Mouse (Mus musculus) stomach, embryonic 15.5 days (tissue): ENCODE results near the gene Tmem126a. TPM values are rescaled to one million over a fixed set of nuclear protein-coding genes. Genes with fewer than 3 reads are reported as not detected.

Source experiments
- ATAC-seq: fragments of 200-750 bp; cut with Nextera tagmentation; 2 replicates; pipeline ENCODE4 v1.8.0; 2017; ENCODE audit warnings: low read depth, moderate number of reproducible peaks, moderate TSS enrichment; ENCODE audit not compliant: insufficient read depth, low FRiP score
- H3K27ac ChIP-seq: fragments of 300-500 bp; sonication (generic); 2 replicates; pipeline ENCODE4 v1.5.1; 2015; ENCODE audit warnings: mild to moderate bottlenecking, inconsistent platforms
- H3K27me3 ChIP-seq: fragments of 300-500 bp; sonication (generic); replicated peaks from 2 replicates; pipeline ENCODE4 v1.6.1; 2015; ENCODE audit warnings: inconsistent platforms
- H3K36me3 ChIP-seq: fragments of 300-500 bp; sonication (generic); 2 replicates; pipeline ENCODE4 v1.6.1; 2015; ENCODE audit warnings: inconsistent platforms
- H3K4me1 ChIP-seq: fragments of 300-500 bp; sonication (generic); 2 replicates; pipeline ENCODE4 v1.6.1; 2015; ENCODE audit warnings: inconsistent platforms
- H3K4me2 ChIP-seq: fragments of 300-500 bp; sonication (generic); 2 replicates; pipeline ENCODE4 v1.6.1; 2015; ENCODE audit warnings: mild to moderate bottlenecking, inconsistent platforms
- H3K4me3 ChIP-seq: fragments of 300-500 bp; sonication (generic); replicated peaks from 2 replicates; pipeline ENCODE4 v1.5.1; 2015; ENCODE audit warnings: inconsistent platforms
- H3K9ac ChIP-seq: fragments of 300-500 bp; sonication (generic); 2 replicates; pipeline ENCODE4 v1.6.1; 2015; ENCODE audit warnings: inconsistent platforms
- H3K9me3 ChIP-seq: fragments of 300-500 bp; sonication (generic); 2 replicates; pipeline ENCODE4 v1.6.1; 2016; ENCODE audit warnings: inconsistent platforms
- WGBS: fragments of 180-500 bp; shearing (Covaris S2); methylation state at CpG from one replicate; pipeline ENCODE4 v1.1.7; 2015; 5-methylcytosine and 5-hydroxymethylcytosine counted together
- polyA plus RNA-seq: library from polyadenylated mRNA; unstranded; fragments of >200 nt; fragmentation: Nextera tagmentation; extraction: Ambion mirVana; gene quantifications from 2 replicates; pipeline ENCODE4 v1.2.1, GENCODE M21; 2015

Gene Tmem126a
- polyA plus RNA-seq, 1 experiment from 2014 or later = 111 TPM

GRCm38 (mm10) chr7:90443101-90444091, 13.6 kb downstream of the Tmem126a start:
- Histone ChIP-seq H3K4me2 (peak overlapping the region; percentile 78), H3K27ac (peak overlapping the region; percentile 98), H3K4me3 (peak overlapping the region; percentile 96), H3K36me3 (no peaks in the 10 kb centered on the region), H3K9me3 (no peaks in the 10 kb centered on the region), H3K9ac (peak overlapping the region; percentile 99), H3K27me3 (no peaks in the 10 kb centered on the region), H3K4me1 (no peaks in the 10 kb centered on the region)
- peak; percentile 57 for ATAC-seq
- under 1% methylated on average over 121 of the region's 123 CpGs for WGBS

GRCm38 (mm10) chr7:90442518-90443080, 14.4 kb downstream of the Tmem126a start, which contains the start of gene Crebzf:
Gene Crebzf, plus strand, starts transcription at chr7:90442729.
- WGBS = under 1% methylated on average over 49 of the region's 54 CpGs

DNA sequence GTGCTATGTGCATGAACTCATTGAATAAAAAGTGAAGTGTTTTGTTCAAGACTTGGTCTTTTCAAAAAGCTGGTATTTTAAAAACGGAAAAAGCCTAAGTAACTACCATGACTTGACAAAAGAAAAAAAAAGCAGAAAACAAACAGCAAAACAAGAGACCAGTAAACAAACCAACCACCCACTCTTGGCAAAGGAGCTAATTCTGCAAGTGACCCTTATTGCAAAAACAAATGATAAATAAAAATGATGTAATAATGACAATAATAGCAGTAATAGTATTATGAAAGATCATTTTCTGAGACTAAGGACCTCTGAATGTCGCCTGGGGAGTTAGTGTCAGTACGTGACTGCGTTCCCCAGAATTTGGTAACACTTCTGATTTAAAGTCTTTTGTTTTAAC, 15.0 kb downstream of the Tmem126a start:
- no peak for ATAC-seq

More at GRCm38 (mm10) chr7:90442518-90443080, 14.4 kb downstream of the Tmem126a start, which contains the start of gene Crebzf:
- peak; percentile 94 for ATAC-seq
- Histone ChIP-seq H3K4me3 (peak within 1 kb of the TSS; percentile 96), H3K4me2 (peak within 1 kb of the TSS; percentile 78), H3K9ac (peak within 1 kb of the TSS; percentile 99), H3K9me3 (no peaks in the 10 kb centered on the region), H3K4me1 (no peaks in the 10 kb centered on the region), H3K27me3 (no peaks in the 10 kb centered on the region), H3K27ac (peak within 1 kb of the TSS; percentile 98), H3K36me3 (no peaks in the 10 kb centered on the region)

DNA sequence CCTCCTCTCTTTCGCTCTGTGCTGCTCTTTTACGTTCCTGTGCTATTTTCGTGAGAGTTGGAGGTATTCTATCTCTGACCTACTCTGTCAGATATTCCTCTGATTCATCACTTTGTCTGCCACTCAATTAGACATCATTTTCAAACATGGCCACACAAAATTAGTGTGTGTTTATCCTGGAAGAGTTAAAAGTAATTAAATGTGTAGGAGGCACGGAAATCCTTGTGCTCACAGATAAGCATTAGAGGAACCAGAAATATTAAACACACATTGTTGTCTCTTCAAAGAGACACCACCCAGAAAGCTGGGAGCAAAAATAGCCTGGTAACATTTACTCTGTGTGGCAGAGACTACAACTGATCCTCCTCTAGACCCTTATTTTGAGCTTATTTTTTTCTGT, 17.0 kb downstream of the Tmem126a start:
- no peaks in the 10 kb centered on the region for H3K27me3 ChIP-seq
- H3K9me3 ChIP-seq = no peaks in the 10 kb centered on the region
- H3K9ac ChIP-seq = no peak overlapping the region
- H3K36me3 ChIP-seq = no peaks in the 10 kb centered on the region
- 75% methylated on average over 4 of the region's 4 CpGs for WGBS
- no peak overlapping the region for H3K4me3 ChIP-seq
- no peak overlapping the region for H3K4me2 ChIP-seq
- no peaks in the 10 kb centered on the region for H3K4me1 ChIP-seq
- ATAC-seq = no peak
- no peak overlapping the region for H3K27ac ChIP-seq

More for the DNA sequence above, 15.0 kb downstream of the Tmem126a start:
- Histone ChIP-seq H3K9ac (no peak overlapping the region), H3K4me3 (peak overlapping the region; percentile 96), H3K9me3 (no peaks in the 10 kb centered on the region), H3K27ac (peak overlapping the region; percentile 54; the same call in 1 of the 2 replicates), H3K4me1 (no peaks in the 10 kb centered on the region), H3K4me2 (peak overlapping the region; percentile 78), H3K36me3 (no peaks in the 10 kb centered on the region), H3K27me3 (no peaks in the 10 kb centered on the region)
- 16% methylated on average over 4 of the region's 4 CpGs for WGBS

DNA sequence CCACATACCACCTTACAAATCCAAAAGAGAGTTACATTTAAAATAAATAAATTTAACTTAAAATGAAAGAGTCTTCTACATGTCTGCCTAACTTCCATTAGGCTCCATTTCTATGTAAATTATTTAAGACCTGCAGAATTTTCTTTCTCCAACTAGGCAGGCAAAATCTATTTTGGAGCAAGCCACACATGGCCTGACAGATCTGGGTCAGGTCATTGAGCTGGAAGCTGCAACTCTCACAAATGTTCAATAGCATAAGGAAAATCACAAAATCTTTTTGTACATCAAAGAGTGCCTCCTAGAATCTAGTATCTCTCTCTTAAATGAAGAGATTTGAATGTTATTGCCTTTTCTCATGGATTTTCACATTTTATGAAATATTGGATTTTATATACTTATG, 24.8 kb downstream of the Tmem126a start:
- Histone ChIP-seq H3K27me3 (no peaks in the 10 kb centered on the region), H3K4me1 (0 out of 2 replicates have a peak, but pooled peaks cover 1% of the 10 kb centered on the region), H3K9me3 (no peaks in the 10 kb centered on the region), H3K9ac (no peak overlapping the region), H3K4me3 (no peak overlapping the region), H3K27ac (no peak overlapping the region), H3K4me2 (no peak overlapping the region), H3K36me3 (no peaks in the 10 kb centered on the region)
- no peak for ATAC-seq

DNA sequence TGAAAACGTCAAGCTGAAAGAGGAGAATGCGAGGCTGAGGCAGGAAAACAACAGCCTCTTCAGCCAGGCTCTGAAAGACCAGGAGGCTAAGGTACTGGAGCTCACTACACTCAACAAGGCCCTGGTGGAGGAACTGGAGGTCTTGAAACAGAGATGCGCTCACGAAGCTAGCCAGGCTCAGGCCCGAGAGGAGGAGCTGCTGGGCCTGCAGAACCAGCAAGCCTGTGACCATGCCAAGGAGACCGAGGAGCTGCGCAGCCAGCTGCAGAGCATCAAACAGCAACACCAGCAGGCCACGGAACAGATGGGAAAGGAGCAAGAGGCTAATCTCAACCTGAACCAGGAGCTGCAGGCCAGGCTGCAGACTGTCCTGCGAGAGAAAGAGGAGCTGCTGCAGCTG, 30.0 kb downstream of the Tmem126a start:
- Histone ChIP-seq H3K36me3 (no peaks in the 10 kb centered on the region), H3K9me3 (no peaks in the 10 kb centered on the region), H3K4me3 (peak overlapping the region; percentile 41), H3K4me2 (peak overlapping the region; percentile 64), H3K4me1 (peaks cover 8% of the 10 kb centered on the region; the same call in 1 of the 2 replicates), H3K27ac (0 out of 2 replicates have a peak overlapping the region, but pooled peaks have one; percentile 31), H3K9ac (no peak overlapping the region), H3K27me3 (no peaks in the 10 kb centered on the region)
- WGBS = 42% methylated on average over 9 of the region's 9 CpGs
- ATAC-seq = no peak

DNA sequence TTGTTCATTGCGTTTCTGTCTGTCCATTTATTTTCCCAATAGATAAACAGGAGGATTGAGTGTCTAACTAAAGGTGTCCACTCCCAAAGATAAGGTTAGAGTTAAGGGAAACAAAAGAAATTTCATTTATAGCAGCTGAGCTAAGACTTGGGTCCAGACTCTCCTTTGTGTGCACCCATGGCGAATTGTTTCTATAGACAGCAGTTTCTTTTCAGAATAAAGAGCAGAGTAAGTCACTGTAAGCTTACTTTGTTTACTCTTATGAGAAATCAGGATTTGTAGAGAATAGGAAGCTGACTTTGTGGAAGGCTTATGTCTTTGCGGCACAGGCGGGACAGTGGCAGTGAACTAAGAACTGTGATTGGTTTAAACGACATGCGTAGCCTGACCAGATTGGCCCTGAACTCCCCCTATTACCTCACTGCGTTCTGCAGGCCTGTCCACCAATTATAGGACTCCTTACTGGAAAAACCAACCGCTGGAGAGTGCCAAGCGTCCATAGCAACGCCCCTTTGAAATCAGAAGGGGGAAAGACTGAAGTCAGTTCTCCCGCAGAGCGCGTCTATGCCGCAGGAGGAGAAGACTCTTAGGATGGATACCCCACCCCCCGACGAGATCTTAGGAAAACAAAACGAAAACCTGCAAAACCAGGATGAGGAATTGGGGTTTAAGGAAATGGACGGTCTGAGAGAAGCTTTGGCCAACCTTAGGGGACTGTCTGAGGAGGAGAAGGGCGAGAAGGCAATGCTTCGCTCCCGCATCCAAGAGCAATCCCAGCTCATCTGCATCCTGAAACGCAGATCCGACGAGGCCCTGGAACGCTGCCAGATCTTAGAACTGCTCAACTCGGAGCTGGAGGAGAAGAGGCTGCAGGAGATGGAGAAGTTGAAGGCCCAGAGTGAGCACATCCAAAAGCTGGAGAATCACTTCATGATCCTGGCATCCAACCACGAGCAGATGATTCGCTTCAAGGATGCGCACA, 30.7 kb downstream of the Tmem126a start, which contains the start of gene Ccdc89:
Gene Ccdc89, plus strand, starts transcription at position 558 of the 982 bp plus-strand sequence.
- no peak within 1 kb of the TSS for H3K9ac ChIP-seq
- H3K9me3 ChIP-seq = no peaks in the 10 kb centered on the region
- no peaks in the 10 kb centered on the region for H3K27me3 ChIP-seq
- peak; percentile 100 for ATAC-seq
- H3K4me2 ChIP-seq = peak within 1 kb of the TSS; percentile 64
- peak within 1 kb of the TSS; percentile 41 for H3K4me3 ChIP-seq
- 20% methylated on average over 29 of the region's 29 CpGs for WGBS
- no peaks in the 10 kb centered on the region for H3K36me3 ChIP-seq
- H3K27ac ChIP-seq = peak within 1 kb of the TSS; percentile 57; the same call in 1 of the 2 replicates
- H3K4me1 ChIP-seq = peaks cover 8% of the 10 kb centered on the region; the same call in 1 of the 2 replicates

- Histone ChIP-seq H3K4me2 (no peak overlapping the region), H3K27ac (no peak overlapping the region), H3K36me3 (no peaks in the 10 kb centered on the region), H3K4me3 (no peak overlapping the region), H3K27me3 (no peaks in the 10 kb centered on the region), H3K9me3 (no peaks in the 10 kb centered on the region), H3K9ac (no peak overlapping the region), H3K4me1 (no peaks in the 10 kb centered on the region)
- no peak for ATAC-seq
- 35% methylated on average over 3 of the region's 3 CpGs for WGBS
Measured at GRCm38 (mm10) chr7:90409934-90410333, 47.1 kb downstream of the Tmem126a start.

Other genes with a start within 250 kb of the Tmem126a start
- gene Ccdc83, start 191.5 kb downstream of the Tmem126a start, polyA plus RNA-seq = not detected in 2 replicates
- gene Sytl2, start 155.0 kb downstream of the Tmem126a start, polyA plus RNA-seq = 15.0 and 16.5 TPM in 2 replicates
- gene Ccdc89, start 30.7 kb downstream of the Tmem126a start, polyA plus RNA-seq = 1.3 and 1.5 TPM in 2 replicates
- gene Crebzf, start 14.5 kb downstream of the Tmem126a start, polyA plus RNA-seq = 36.4 and 38.7 TPM in 2 replicates
- 31.6 and 32.8 TPM in 2 replicates for gene Tmem126b, start 18.8 kb upstream of the Tmem126a start, polyA plus RNA-seq
- gene Dlg2, start 19.4 kb upstream of the Tmem126a start, polyA plus RNA-seq = 4.1 and 5.3 TPM in 2 replicates